Mouse (Mus musculus) urinary bladder, postnatal 25 days (tissue): ENCODE measurements around the gene Capn7.

Experiments
- DNase-seq: peaks from one replicate; pipeline ENCODE4 v3.0.0; 2022; ENCODE audit warnings: low spot score

Gene Capn7

GRCm38 (mm10) chr14:31396428-31396827 lies 60.0 kb downstream of the Capn7 start:
- DNase-seq: no peak

- no peak for DNase-seq
Observed at GRCm38 (mm10) chr14:31397353-31397752, 60.9 kb downstream of the Capn7 start.

GRCm38 (mm10) chr14:31397791-31398595 lies 61.6 kb downstream of the Capn7 start:
- DNase-seq: no peak

GRCm38 (mm10) chr14:31398819-31399218 lies 62.4 kb downstream of the Capn7 start:
- no peak for DNase-seq

- no peak for DNase-seq
Observed at GRCm38 (mm10) chr14:31399271-31399670, 62.8 kb downstream of the Capn7 start.

DNA sequence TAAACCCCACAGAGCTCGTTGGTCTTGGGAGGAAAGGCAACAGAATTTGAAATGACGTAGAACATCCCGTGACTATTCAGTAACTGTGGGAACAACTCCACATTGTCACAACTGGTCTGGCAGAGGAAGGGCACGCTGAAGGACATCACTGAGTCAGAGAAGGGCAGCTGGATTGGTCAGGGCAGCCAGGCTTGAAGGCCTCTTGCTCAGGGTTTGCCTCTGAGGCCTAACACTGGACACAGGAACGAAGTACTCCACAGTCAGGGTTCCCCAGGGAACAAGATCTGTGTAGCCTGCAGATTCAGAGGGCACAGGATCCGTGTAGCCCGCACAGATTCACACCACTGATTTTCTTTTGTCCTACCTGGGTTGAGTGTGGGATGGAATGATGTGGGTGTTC lies 63.8 kb downstream of the Capn7 start:
- DNase-seq: no peak

DNA sequence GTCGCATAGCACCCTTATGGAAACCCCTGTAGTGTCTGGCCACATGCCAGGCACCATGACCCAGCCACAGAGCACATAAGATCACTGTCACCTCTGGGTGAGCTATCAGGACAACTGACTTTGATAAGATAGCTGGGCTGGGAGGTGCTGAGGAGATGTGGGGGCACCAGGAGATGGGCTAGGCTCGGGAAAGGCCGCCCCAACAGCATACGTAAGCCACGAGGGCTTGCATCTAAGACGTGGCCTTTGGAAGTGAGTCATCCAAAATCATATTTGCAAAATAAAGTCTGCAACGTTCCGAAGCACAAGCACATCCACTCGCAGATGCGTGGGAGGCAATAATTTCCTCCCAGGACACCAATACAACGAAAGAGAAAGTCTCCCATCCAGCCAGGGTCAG lies 64.5 kb downstream of the Capn7 start:
- DNase-seq: no peak

DNA sequence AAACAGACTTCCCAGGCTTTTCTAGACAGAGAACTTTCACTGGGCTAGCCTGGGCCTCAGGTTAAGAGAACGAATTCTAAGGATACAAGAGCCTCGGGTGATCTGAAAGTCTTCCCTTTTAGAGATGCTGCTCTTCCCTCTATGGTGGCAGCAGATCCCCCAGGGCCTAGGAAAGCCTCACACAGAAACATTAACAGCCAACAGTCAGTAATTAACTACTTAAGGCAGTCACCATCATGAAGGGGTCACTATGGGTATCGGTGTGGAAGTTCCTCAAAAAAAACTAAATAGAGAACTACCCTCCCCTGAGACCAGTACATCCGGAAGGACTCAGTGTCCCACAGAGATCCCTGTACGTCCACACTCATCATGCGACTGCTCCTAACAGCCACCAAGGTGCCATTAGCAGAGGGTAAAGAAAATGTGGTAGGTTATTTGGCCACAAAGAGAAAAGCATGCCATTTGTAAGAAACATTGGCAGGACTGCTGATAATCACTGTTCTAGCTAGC lies 65.5 kb downstream of the Capn7 start:
- DNase-seq: no peak

GRCm38 (mm10) chr14:31402693-31403092 lies 66.3 kb downstream of the Capn7 start:
- no peak for DNase-seq

DNA sequence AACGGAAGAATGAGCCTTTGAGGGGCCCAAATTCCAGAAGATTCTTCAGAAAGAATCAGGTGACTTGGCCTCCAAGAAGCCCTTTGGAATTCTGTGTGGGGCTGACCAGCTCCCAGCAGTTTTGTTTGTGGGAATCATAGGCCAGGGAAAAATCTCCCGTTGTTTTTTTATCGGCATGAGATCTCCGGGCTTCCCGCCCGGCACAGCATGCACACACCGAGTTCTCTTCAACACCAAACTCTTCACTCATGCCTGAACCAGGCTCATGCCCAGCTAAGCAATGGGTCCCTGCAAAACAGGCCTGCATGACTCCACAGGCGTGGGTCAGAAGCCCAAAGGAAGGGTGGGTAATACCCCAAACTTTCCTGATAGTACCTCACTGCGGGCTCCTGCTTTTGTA lies 67.1 kb downstream of the Capn7 start:
- DNase-seq: no peak

GRCm38 (mm10) chr14:31403995-31404394 lies 67.6 kb downstream of the Capn7 start:
- no peak for DNase-seq

- DNase-seq: no peak
Observed at GRCm38 (mm10) chr14:31404663-31405062, 68.2 kb downstream of the Capn7 start.

GRCm38 (mm10) chr14:31405652-31406051 lies 69.2 kb downstream of the Capn7 start:
- DNase-seq: no peak

DNA sequence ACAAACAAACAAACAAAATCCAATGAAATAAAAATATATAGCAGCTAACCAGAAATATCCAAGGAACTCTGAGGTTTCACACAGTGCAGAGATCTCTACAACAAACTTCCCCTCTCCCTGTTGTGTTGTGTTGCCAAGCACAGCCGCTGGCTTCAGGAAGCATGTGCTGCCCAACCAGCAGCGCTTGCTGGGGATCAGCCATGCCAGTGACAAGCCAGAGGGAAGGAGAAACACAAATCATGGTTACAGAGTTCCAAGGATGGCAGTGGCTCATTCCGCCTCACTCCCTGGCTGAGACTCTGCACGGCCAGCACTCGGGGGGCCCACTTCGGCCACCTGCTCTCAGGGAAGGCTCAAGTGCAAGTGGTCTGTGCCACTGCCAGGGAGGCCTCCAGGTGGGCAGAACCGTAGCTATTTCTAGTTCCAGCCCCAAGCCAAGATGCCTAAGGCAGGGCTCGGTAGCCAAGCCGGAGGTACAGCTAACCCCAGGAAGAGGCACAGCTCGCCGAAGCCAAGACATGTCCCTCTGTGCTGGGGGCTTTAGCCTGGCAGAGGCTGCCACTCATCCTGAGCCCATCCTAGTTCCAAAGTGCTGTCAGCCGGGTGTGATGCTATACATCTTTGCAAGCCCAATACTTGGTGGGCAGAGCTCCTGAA lies 69.8 kb downstream of the Capn7 start:
- DNase-seq: no peak

GRCm38 (mm10) chr14:31407208-31407607 lies 70.8 kb downstream of the Capn7 start:
- no peak for DNase-seq

GRCm38 (mm10) chr14:31407911-31408604 lies 71.6 kb downstream of the Capn7 start:
- DNase-seq: no peak

DNA sequence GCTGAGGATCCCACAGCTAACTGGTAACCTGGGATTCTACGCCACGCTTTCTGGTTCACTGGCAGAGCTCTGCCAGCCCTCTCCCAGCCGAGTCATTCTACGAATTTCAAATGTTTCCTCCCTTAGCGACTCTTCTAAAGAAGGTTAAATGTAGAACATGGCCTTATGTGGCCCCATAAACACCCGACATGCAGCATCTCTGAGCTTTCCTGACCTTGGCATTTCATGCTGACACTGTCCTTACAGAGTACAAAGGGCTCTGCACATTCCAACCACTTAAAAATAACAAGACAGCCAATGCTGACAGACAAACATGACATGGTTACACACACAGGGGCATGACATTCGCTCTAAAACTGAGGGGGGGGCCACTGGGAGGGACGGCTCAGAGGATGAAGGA lies 72.2 kb downstream of the Capn7 start:
- DNase-seq: no peak

DNA sequence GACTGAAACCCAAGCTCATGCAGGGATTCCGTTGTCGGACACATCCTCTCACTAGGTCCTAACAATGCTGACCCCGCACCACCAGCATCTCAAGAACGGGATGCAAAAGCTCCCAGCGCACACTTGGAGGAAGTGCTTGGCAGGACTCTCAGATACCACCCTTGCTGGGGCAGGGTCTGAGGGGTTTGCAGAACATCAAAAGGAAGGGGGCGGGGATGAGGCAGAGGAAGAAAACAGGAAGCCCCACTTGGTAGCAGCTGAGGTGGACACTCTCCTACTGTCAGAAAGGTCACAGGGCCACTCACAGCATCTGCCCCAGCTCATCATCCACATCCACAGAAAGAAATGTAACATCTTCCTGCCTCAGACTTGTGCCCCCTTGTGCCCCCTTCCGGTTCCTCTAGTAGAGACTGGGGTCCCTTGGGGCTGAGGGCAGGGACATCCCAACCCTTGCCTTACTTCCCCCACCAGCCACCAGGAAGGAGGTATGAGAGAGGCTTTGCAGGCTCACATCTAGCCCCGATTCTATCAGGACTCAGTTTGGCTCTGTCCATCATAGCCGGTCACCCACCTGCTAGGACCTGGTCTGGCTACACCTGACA lies 73.8 kb downstream of the Capn7 start:
- no peak for DNase-seq

DNA sequence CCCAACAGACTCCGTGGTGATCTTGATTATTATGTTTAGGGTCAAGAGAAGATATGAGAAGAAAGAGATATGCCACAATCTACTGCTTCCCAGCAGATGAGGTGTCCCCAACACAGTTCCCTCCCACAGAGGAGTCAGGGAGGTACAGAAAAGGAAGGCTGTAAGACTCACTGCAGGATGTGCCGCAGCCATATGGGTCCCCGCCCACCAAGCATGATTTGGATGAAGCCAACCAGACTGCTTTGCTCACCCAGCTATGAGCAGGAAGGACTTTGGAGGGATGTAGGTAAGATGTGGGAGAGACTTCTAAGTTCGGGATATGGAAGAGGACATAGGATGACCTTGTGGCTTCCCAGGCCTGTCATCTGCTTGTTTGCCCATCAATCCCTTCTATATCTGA lies 74.3 kb downstream of the Capn7 start:
- DNase-seq: no peak

- no peak for DNase-seq
Observed at GRCm38 (mm10) chr14:31412651-31413056, 76.2 kb downstream of the Capn7 start.

GRCm38 (mm10) chr14:31413475-31414086 lies 77.1 kb downstream of the Capn7 start:
- no peak for DNase-seq
